Mouse (Mus musculus) forebrain, embryonic 10.5 days (tissue): Measurements from ENCODE around the gene Faiml. TPM values are rescaled to one million over a fixed set of nuclear protein-coding genes. Genes with fewer than 3 reads are reported as not detected.

ENCODE experiments used
- polyA plus RNA-seq: library from polyadenylated mRNA; unstranded; fragments of >200 nt; fragmentation: Nextera tagmentation; extraction: Ambion mirVana; gene quantifications from 2 replicates; pipeline ENCODE4 v1.2.1, GENCODE M21; 2016

Gene Faiml
- polyA plus RNA-seq, 1 experiment from 2014 or later: not detected

Other genes starting within 250 kb of the Faiml start
- gene Gm1123, start 201.5 kb downstream of the Faiml start, polyA plus RNA-seq: not detected in 2 replicates
- gene Pik3cb, start 96.6 kb downstream of the Faiml start, polyA plus RNA-seq: 1.9 and 2.2 TPM in 2 replicates
- 39.3 and 40.3 TPM in 2 replicates for gene Cep70, start 6.1 kb upstream of the Faiml start, polyA plus RNA-seq
- gene Esyt3, start 121.3 kb upstream of the Faiml start, polyA plus RNA-seq: 0.35 and 0.37 TPM in 2 replicates
- 7.6 and 8.7 TPM in 2 replicates for gene Mras, start 200.1 kb upstream of the Faiml start, polyA plus RNA-seq
- gene Nme9, start 214.2 kb upstream of the Faiml start, polyA plus RNA-seq: not detected in 2 replicates